Mouse (Mus musculus) bone marrow macrophage, adult 2 months (primary cell): Measurements from ENCODE around the gene Cpm.

Experiments
- CTCF ChIP-seq: IDR thresholded peaks from 2 replicates; pipeline ENCODE4 v1.5.1; 2012; ENCODE audit warnings: low read depth, mild to moderate bottlenecking, low read length, moderate library complexity
- POLR2A ChIP-seq: IDR thresholded peaks from 2 replicates; pipeline ENCODE4 v1.6.1; 2012; ENCODE audit warnings: mild to moderate bottlenecking, low read depth, low read length, borderline replicate concordance

DNA sequence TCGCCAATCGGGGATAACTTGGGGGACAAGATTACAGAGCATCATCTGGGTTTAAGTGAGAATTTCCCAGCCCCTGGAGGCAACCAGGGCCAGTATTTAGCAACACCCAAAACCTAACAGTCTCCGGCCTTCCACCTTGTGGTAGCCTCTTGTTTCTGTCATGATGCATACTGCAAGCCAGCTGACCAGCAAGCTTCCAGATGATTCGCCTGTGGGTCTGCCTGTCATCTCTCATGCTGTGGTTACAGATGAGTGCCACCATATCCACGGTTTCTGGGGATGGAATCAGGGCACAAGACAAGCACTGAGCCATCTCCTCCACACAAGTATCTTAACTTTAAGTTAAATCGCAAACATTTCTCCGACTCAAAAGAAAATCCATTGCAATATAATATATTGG is 58.3 kb downstream of the Cpm start:
- TF ChIP-seq CTCF (no peak), POLR2A (no peak)
